Mouse (Mus musculus) MEL (cell line): ENCODE data around the gene Atp5s. TPM values are rescaled to one million over a fixed set of nuclear protein-coding genes. Genes with fewer than 3 reads are reported as not detected.

Experiments
- DNase-seq: peaks from one replicate; pipeline ENCODE4 v3.0.0; 2011; ENCODE audit warnings: low read depth, low spot score
- H3K27ac ChIP-seq: 2 replicates; pipeline ENCODE4 v1.5.1; 2012; ENCODE audit warnings: low read depth, mild to moderate bottlenecking, control low read depth, low read length, moderate library complexity; ENCODE audit not compliant: control insufficient read depth
- H3K27me3 ChIP-seq, 2 experiments: fragments of 150-350 bp in 1 of 2; sonication (generic) in 1 of 2; 2 replicates each; pipeline ENCODE4 v1.6.1; 2012; ENCODE audit warnings: low read length in 2 of 2, mild to moderate bottlenecking in 2 of 2, improper control_type of control experiment in 1 of 2, moderate library complexity in 1 of 2; ENCODE audit not compliant: insufficient read depth in 2 of 2, control insufficient read depth in 1 of 2
- H3K36me3 ChIP-seq, 2 experiments: 2 replicates each; pipeline ENCODE4 v1.6.1; 2012 to 2014; ENCODE audit warnings: low read length in 2 of 2, improper control_type of control experiment in 1 of 2, inconsistent platforms in 1 of 2, mild to moderate bottlenecking in 1 of 2; ENCODE audit not compliant: insufficient read depth in 2 of 2, control insufficient read depth in 1 of 2
- H3K4me1 ChIP-seq, 2 experiments: fragments of 150-350 bp in 1 of 2; sonication (generic) in 1 of 2; 2 replicates each; pipeline ENCODE4 v1.6.1; 2012; ENCODE audit warnings: low read length in 2 of 2, improper control_type of control experiment in 1 of 2, mild to moderate bottlenecking in 1 of 2; ENCODE audit not compliant: insufficient read depth in 2 of 2, control insufficient read depth in 1 of 2
- H3K4me3 ChIP-seq, 2 experiments: fragments of 150-350 bp in 1 of 2; sonication (generic) in 1 of 2; 2 replicates each; pipeline ENCODE4 v1.5.1; 2012; ENCODE audit warnings: low read depth in 2 of 2, low read length in 2 of 2, mild to moderate bottlenecking in 2 of 2, moderate library complexity in 2 of 2, control low read depth in 1 of 2, improper control_type of control experiment in 1 of 2; ENCODE audit not compliant: control insufficient read depth in 1 of 2, insufficient read depth in 1 of 2
- H3K79me2 ChIP-seq: 2 replicates; pipeline ENCODE4 v1.6.1; 2012; ENCODE audit warnings: mild to moderate bottlenecking, low read length, moderate library complexity; ENCODE audit not compliant: control insufficient read depth, poor library complexity, insufficient read depth
- H3K9ac ChIP-seq: 2 replicates; pipeline ENCODE4 v1.6.1; 2012; ENCODE audit warnings: low read depth, mild to moderate bottlenecking, control low read depth, low read length, moderate library complexity; ENCODE audit not compliant: control insufficient read depth, poor library complexity, severe bottlenecking
- H3K9me3 ChIP-seq: fragments of 150-350 bp; sonication (generic); replicated peaks from 2 replicates; pipeline ENCODE4 v1.6.1; 2012; ENCODE audit warnings: mild to moderate bottlenecking, low read length, improper control_type of control experiment, moderate library complexity; ENCODE audit not compliant: insufficient read depth
- CHD1 ChIP-seq: IDR thresholded peaks from 2 replicates; pipeline ENCODE4 v1.6.1; 2012; ENCODE audit warnings: low read depth, mild to moderate bottlenecking, inconsistent platforms, low read length, improper control_type of control experiment
- CHD2 ChIP-seq: IDR thresholded peaks from 2 replicates; pipeline ENCODE4 v1.6.1; 2011; ENCODE audit warnings: low read length, improper control_type of control experiment
- CTCF ChIP-seq, 3 experiments: IDR thresholded peaks in 2 of 3; conservative IDR thresholded peaks in 1 of 3; 2 replicates each; pipeline ENCODE4 v1.5.1; 2011 to 2012; ENCODE audit warnings: low read length in 3 of 3, low read depth in 2 of 3, mild to moderate bottlenecking in 2 of 3, improper control_type of control experiment in 1 of 3, inconsistent platforms in 1 of 3, mixed read lengths in 1 of 3, moderate library complexity in 1 of 3; ENCODE audit not compliant: control insufficient read depth in 1 of 3, insufficient read depth in 1 of 3, poor library complexity in 1 of 3, severe bottlenecking in 1 of 3
- E2F4 ChIP-seq: IDR thresholded peaks from 2 replicates; pipeline ENCODE4 v1.6.1; 2011; ENCODE audit warnings: low read depth, low read length, improper control_type of control experiment, borderline replicate concordance
- EP300 ChIP-seq, 2 experiments: IDR thresholded peaks; 2 replicates each; pipeline ENCODE4 v1.6.1; 2011; ENCODE audit warnings: improper control_type of control experiment in 2 of 2, low read length in 2 of 2, low read depth in 1 of 2, mild to moderate bottlenecking in 1 of 2
- ETS1 ChIP-seq: IDR thresholded peaks from 2 replicates; pipeline ENCODE4 v1.6.1; 2012; ENCODE audit warnings: low read depth, mild to moderate bottlenecking, inconsistent platforms, low read length, improper control_type of control experiment, moderate library complexity
- GABPA ChIP-seq: IDR thresholded peaks from 2 replicates; pipeline ENCODE4 v1.6.1; 2012; ENCODE audit warnings: low read depth, mild to moderate bottlenecking, inconsistent platforms, low read length, improper control_type of control experiment, moderate library complexity
- GATA1 ChIP-seq: IDR thresholded peaks from 2 replicates; pipeline ENCODE4 v1.6.1; 2011; ENCODE audit warnings: low read depth, low read length, improper control_type of control experiment
- MAFK ChIP-seq: IDR thresholded peaks from 2 replicates; pipeline ENCODE4 v1.6.1; 2011; ENCODE audit warnings: low read depth, mild to moderate bottlenecking, low read length, improper control_type of control experiment, borderline replicate concordance
- MAX ChIP-seq: IDR thresholded peaks from 2 replicates; pipeline ENCODE4 v1.6.1; 2011; ENCODE audit warnings: low read length, improper control_type of control experiment
- MAZ ChIP-seq: IDR thresholded peaks from 2 replicates; pipeline ENCODE4 v1.6.1; 2012; ENCODE audit warnings: low read depth, mild to moderate bottlenecking, inconsistent platforms, low read length, improper control_type of control experiment
- MEF2A ChIP-seq: IDR thresholded peaks from 2 replicates; pipeline ENCODE4 v1.6.1; 2014; ENCODE audit warnings: low read depth, mild to moderate bottlenecking, inconsistent platforms, low read length, improper control_type of control experiment; ENCODE audit not compliant: poor library complexity, insufficient replicate concordance, severe bottlenecking; ENCODE audit errors: extremely low read depth
- NRF1 ChIP-seq: IDR thresholded peaks from 2 replicates; pipeline ENCODE4 v1.6.1; 2014; ENCODE audit warnings: low read depth, mild to moderate bottlenecking, inconsistent platforms, low read length, improper control_type of control experiment, moderate library complexity; ENCODE audit not compliant: poor library complexity, insufficient read depth, severe bottlenecking
- POLR2A ChIP-seq, 2 experiments: IDR thresholded peaks; 2 replicates each; pipeline ENCODE4 v1.6.1; 2011 to 2012; ENCODE audit warnings: low read length in 2 of 2, mild to moderate bottlenecking in 2 of 2, control low read depth in 1 of 2, improper control_type of control experiment in 1 of 2, low read depth in 1 of 2, moderate library complexity in 1 of 2; ENCODE audit not compliant: control insufficient read depth in 1 of 2, insufficient read depth in 1 of 2, poor library complexity in 1 of 2
- RAD21 ChIP-seq: IDR thresholded peaks from 2 replicates; pipeline ENCODE4 v1.6.1; 2011; ENCODE audit warnings: mild to moderate bottlenecking, low read depth, low read length, improper control_type of control experiment
- SMC3 ChIP-seq: IDR thresholded peaks from 2 replicates; pipeline ENCODE4 v1.6.1; 2011; ENCODE audit warnings: low read depth, low read length, improper control_type of control experiment
- TAL1 ChIP-seq: IDR thresholded peaks from 2 replicates; pipeline ENCODE4 v1.6.1; 2012; ENCODE audit warnings: mild to moderate bottlenecking, inconsistent platforms, low read length, moderate library complexity, mixed read lengths
- TBP ChIP-seq: IDR thresholded peaks from 2 replicates; pipeline ENCODE4 v1.8.0; 2011; ENCODE audit warnings: low read depth, low read length, improper control_type of control experiment
- UBTF ChIP-seq: IDR thresholded peaks from 2 replicates; pipeline ENCODE4 v1.6.1; 2012; ENCODE audit warnings: low read depth, mild to moderate bottlenecking, inconsistent platforms, low read length, improper control_type of control experiment, moderate library complexity, borderline replicate concordance; ENCODE audit not compliant: insufficient read depth
- USF1 ChIP-seq: IDR thresholded peaks from 2 replicates; pipeline ENCODE4 v1.6.1; 2014; ENCODE audit warnings: low read depth, mild to moderate bottlenecking, inconsistent platforms, low read length, improper control_type of control experiment, moderate library complexity
- USF2 ChIP-seq, 2 experiments: IDR thresholded peaks; 2 replicates each; pipeline ENCODE4 v1.6.1; 2011 to 2012; ENCODE audit warnings: improper control_type of control experiment in 2 of 2, low read length in 2 of 2, borderline replicate concordance in 1 of 2, inconsistent platforms in 1 of 2, low read depth in 1 of 2, mild to moderate bottlenecking in 1 of 2; ENCODE audit not compliant: insufficient read depth in 1 of 2
- polyA plus RNA-seq, 2 experiments: library from polyadenylated mRNA; stranded (reverse) in 1 of 2; unstranded in 1 of 2; fragments of >175 nt in 1 of 2; fragments of >200 nt in 1 of 2; gene quantifications; 2 replicates each; pipeline versions ENCODE4 v1.2.1 to v1.2.4; 2012; ENCODE audit warnings: low replicate concordance in 2 of 2, low read depth in 1 of 2; ENCODE audit not compliant: insufficient read length in 2 of 2, insufficient read depth in 1 of 2, missing spikeins in 1 of 2
- total RNA-seq: library from RNA; depleted of rRNA; stranded (reverse); fragments of 300-350 nt; gene quantifications from 2 replicates; pipeline ENCODE4 v1.2.3, GENCODE M21; 2012

The Atp5s gene
- total and polyA plus RNA-seq, 3 experiments = 12.7 to 13.7 TPM; not detected in 1

- no peak overlapping the region for H3K9ac ChIP-seq
- no peaks in the 10 kb centered on the region for H3K9me3 ChIP-seq
- H3K27me3 ChIP-seq = no peaks in the 10 kb centered on the region
- no peak for DNase-seq
- no peak overlapping the region for H3K27ac ChIP-seq
- H3K36me3 ChIP-seq = peaks cover 0 to 8% of the 10 kb centered on the region in 2 experiments; a peak in 2 of 4 replicates
- H3K4me1 ChIP-seq = peaks cover 7 to 10% of the 10 kb centered on the region in 2 experiments
- no peak for TF ChIP-seq RAD21
- TF ChIP-seq TAL1 = no peak
- TF ChIP-seq CHD1 = no peak
- no peak for TF ChIP-seq GABPA
- no peak overlapping the region for H3K4me3 ChIP-seq
- H3K79me2 ChIP-seq = no peaks in the 10 kb centered on the region; the same call in 1 of the 2 replicates
Observed at GRCm38 (mm10) chr12:69753936-69754335, 29.2 kb downstream of the Atp5s start.

GRCm38 (mm10) chr12:69756015-69756414, 31.3 kb downstream of the Atp5s start:
- H3K4me3 ChIP-seq = no peak overlapping the region
- no peak overlapping the region for H3K27ac ChIP-seq
- H3K27me3 ChIP-seq = no peaks in the 10 kb centered on the region
- H3K9me3 ChIP-seq = no peaks in the 10 kb centered on the region
- no peak for DNase-seq
- H3K4me1 ChIP-seq = peaks cover 7 to 20% of the 10 kb centered on the region in 2 experiments
- no peak for TF ChIP-seq CHD2
- TF ChIP-seq MEF2A = no peak
- TF ChIP-seq UBTF = no peak
- no peak for TF ChIP-seq RAD21
- TF ChIP-seq CTCF (IDR thresholded peaks at IDR 0.05 in 2 of 3, conservative IDR thresholded peaks at IDR 0.05 in 1 of 3; ENCODE audit: control insufficient read depth in 1 of 3, insufficient read depth in 1 of 3, low read depth in 2 of 3, low read length in 3 of 3, poor library complexity in 1 of 3, severe bottlenecking in 1 of 3) = no peak
- no peak for TF ChIP-seq EP300 (IDR thresholded peaks at IDR 0.05; ENCODE audit: low read depth in 1 of 2, low read length in 2 of 2)
- no peak for TF ChIP-seq ETS1
- H3K36me3 ChIP-seq = peaks cover 0 to 17% of the 10 kb centered on the region in 2 experiments; a peak in 2 of 4 replicates
- H3K9ac ChIP-seq = no peak overlapping the region
- H3K79me2 ChIP-seq = no peaks in the 10 kb centered on the region; the same call in 1 of the 2 replicates

- H3K27me3 ChIP-seq = no peaks in the 10 kb centered on the region
- peak overlapping the region; percentile 56 for H3K27ac ChIP-seq
- H3K9ac ChIP-seq = no peak overlapping the region; the same call in 1 of the 2 replicates
- H3K4me1 ChIP-seq = peaks cover 7 to 20% of the 10 kb centered on the region in 2 experiments
- H3K36me3 ChIP-seq = peaks cover 0 to 17% of the 10 kb centered on the region in 2 experiments; a peak in 2 of 4 replicates
- H3K9me3 ChIP-seq = no peaks in the 10 kb centered on the region
- DNase-seq = peak; percentile 98
- H3K4me3 ChIP-seq = peak overlapping the region in 1 of 2 experiments; percentile 63; a peak in 2 of 4 replicates
- no peaks in the 10 kb centered on the region; the same call in 1 of the 2 replicates for H3K79me2 ChIP-seq
- TF ChIP-seq CTCF (IDR thresholded peaks at IDR 0.05 in 2 of 3, conservative IDR thresholded peaks at IDR 0.05 in 1 of 3; ENCODE audit: control insufficient read depth in 1 of 3, insufficient read depth in 1 of 3, low read depth in 2 of 3, low read length in 3 of 3, poor library complexity in 1 of 3, severe bottlenecking in 1 of 3) (peak; percentile 33 to 92 (median 88); a peak in 5 of 6 replicates), USF1 (peak; percentile 73), ETS1 (peak; percentile 89), USF2 (IDR thresholded peaks at IDR 0.05; ENCODE audit: borderline replicate concordance in 1 of 2, insufficient read depth in 1 of 2, low read depth in 1 of 2, low read length in 2 of 2) (no peak), TBP (peak; percentile 54; the same call in 1 of the 2 replicates), MAFK (peak; percentile 72), MAX (peak; percentile 84), EP300 (IDR thresholded peaks at IDR 0.05; ENCODE audit: low read depth in 1 of 2, low read length in 2 of 2) (peak; percentile 91 to 94), GATA1 (peak; percentile 93), CHD1 (peak; percentile 65; the same call in 1 of the 2 replicates), RAD21 (peak; percentile 96), E2F4 (0 out of 2 replicates have a peak, but pooled peaks have one; percentile 19), SMC3 (peak; percentile 79), MAZ (peak; percentile 56; the same call in 1 of the 2 replicates), CHD2 (peak; percentile 21; the same call in 1 of the 2 replicates), NRF1 (no peak), POLR2A (IDR thresholded peaks at IDR 0.05; ENCODE audit: control insufficient read depth in 1 of 2, insufficient read depth in 1 of 2, low read depth in 1 of 2, low read length in 2 of 2, poor library complexity in 1 of 2) (no peak)
Observed at GRCm38 (mm10) chr12:69757418-69758141, 32.8 kb downstream of the Atp5s start.
